Mouse (Mus musculus) liver, embryonic 14.5 days (tissue): ENCODE data around the gene Gpr63.

ENCODE experiments used
- CTCF ChIP-seq: IDR thresholded peaks from 2 replicates; pipeline ENCODE4 v1.5.1; 2016; ENCODE audit warnings: antibody characterized with exemption, low read depth, control low read depth
- EP300 ChIP-seq: IDR thresholded peaks from 2 replicates; pipeline ENCODE4 v1.6.1; 2016; ENCODE audit warnings: antibody characterized with exemption, low read depth

DNA sequence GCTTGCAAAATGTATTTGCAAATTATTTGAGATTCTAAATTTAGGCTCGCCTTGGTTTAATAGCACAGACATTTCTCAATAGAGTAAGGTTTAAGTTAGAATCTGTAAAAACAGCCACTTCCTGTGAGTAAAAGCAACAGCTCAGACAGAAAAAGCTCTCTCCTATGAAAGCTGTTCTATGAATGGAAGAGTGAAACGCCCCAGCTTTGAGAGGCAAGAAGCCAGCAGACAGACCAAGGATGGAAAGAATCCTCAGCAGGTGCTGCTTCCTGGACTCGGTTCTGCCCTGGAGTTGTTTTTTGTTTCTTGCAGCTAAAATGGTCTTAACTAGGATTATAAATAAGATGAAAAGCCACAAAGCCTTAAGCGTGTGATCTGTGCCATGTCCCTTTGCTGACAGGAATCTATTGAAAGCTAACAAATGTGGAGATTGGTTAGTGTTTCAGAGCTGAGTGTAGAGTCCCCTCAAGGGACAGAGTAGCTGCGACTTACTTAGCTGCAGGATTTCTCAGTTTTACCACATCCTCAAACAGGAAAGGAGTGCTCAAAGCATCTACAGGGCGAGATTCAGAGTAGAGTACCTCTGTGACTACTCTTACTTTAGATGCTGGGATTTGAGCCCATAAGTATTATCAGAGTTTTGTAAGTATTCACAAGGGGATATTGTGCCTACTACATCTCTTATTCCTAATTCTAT is 23.3 kb upstream of the Gpr63 start:
- TF ChIP-seq EP300 (no peak), CTCF (no peak)
